Comparison of ENCODE assay signal across 11 mouse cellular contexts in the genomic region with DNA sequence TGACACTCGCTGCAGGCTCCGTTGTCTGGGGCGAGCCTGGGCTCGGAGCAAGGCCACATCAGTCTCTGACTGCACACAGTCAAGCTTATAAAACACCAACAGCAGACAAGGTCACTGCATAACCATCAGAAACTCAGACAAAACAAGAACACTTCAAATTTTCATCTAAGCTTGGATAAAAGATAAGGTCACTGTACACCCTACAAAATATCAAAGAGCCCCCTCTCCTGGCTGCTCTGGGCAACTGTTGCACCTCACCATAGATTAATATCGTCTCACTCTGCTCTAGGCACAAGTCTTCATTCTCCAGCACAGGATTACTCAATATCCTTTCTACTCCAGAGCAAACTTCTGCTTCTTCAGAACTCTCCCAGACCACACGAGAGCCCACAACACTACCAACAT.
DNase-seq lines count a peak whose midpoint lies in the region; ATAC-seq and TF ChIP-seq lines count a peak whose summit lies in the region.
"Had no signal": no experiment of that assay in that cellular context is flagged by ENCODE, and none has a peak within 500 bp of the region (broad histone marks: within the 10 kb centered on the region; RNA-seq: fewer than 3 reads in every experiment).

No protein-coding gene starts in this region.

- DNase-seq in kidney, postnatal 0 days (ENCODE audit: low spot score): no peak
- DNase-seq in kidney, postnatal 4 days: no peak
- peak; percentile 42 for DNase-seq in CD4-positive helper T cell, adult 2 months (ENCODE audit: low read depth, low spot score)
- DNase-seq in lung, postnatal 14 days: peak; percentile 44
- DNase-seq in retina, postnatal 1 day: no peak
- no peak for DNase-seq in MN1 (ENCODE audit: low spot score)
- DNase-seq: embryo, embryonic 11 days; thymus, postnatal 25 days had no signal

- H3K27me3 ChIP-seq in kidney, postnatal 0 days (ENCODE audit: insufficient read depth, low read length): no peaks in the 10 kb centered on the region
- H3K27me3 ChIP-seq: liver, embryonic 15.5 days had no signal

- H3K27ac ChIP-seq in kidney, postnatal 0 days: no peak overlapping the region
- H3K27ac ChIP-seq in bone marrow, adult 2 months (ENCODE audit: control insufficient read depth, insufficient read depth, low read depth, low read length, poor library complexity): peak overlapping the region; percentile 16; the same call in 1 of the 2 replicates

- 0 out of 2 replicates have a peak, but pooled peaks cover 15% of the 10 kb centered on the region for H3K36me3 ChIP-seq in kidney, postnatal 0 days (ENCODE audit: insufficient read depth, low read length)

- H3K4me1 ChIP-seq in kidney, postnatal 0 days (replicated peaks; ENCODE audit: insufficient read depth, low read length): 0 out of 2 replicates have a peak, but pooled peaks cover 5% of the 10 kb centered on the region
- H3K4me1 ChIP-seq in bone marrow, adult 2 months (ENCODE audit: control insufficient read depth, insufficient read depth, low read length): peaks cover 12% of the 10 kb centered on the region

- no peaks in the 10 kb centered on the region for H3K9me3 ChIP-seq in kidney, postnatal 0 days (replicated peaks; ENCODE audit: low read length)
- H3K9me3 ChIP-seq: liver, embryonic 15.5 days had no signal

- no peak overlapping the region for H3K4me2 ChIP-seq in kidney, postnatal 0 days (ENCODE audit: low read length)
- H3K4me2 ChIP-seq: liver, embryonic 15.5 days had no signal

- H3K9ac ChIP-seq in kidney, postnatal 0 days (ENCODE audit: low read depth, low read length): no peak overlapping the region
- H3K9ac ChIP-seq: liver, embryonic 15.5 days had no signal

- ATAC-seq in kidney, postnatal 0 days (replicated peaks; ENCODE audit: low FRiP score, low read depth): no peak
- ATAC-seq: forebrain, embryonic 16.5 days had no signal

- no peak for TF ChIP-seq POLR2A in bone marrow, adult 2 months (IDR thresholded peaks at IDR 0.05; ENCODE audit: borderline replicate concordance, control insufficient read depth, low read depth, low read length)

- TF ChIP-seq CTCF in kidney, postnatal 0 days (IDR thresholded peaks at IDR 0.05; ENCODE audit: low read depth): peak; percentile 32; the same call in 1 of the 2 replicates
- no peak for TF ChIP-seq CTCF in bone marrow, adult 2 months (IDR thresholded peaks at IDR 0.05; ENCODE audit: control insufficient read depth, insufficient read depth, low read length)

- WGBS in kidney, postnatal 0 days: 70% methylated on average over 6 of the region's 6 CpGs
- 59% methylated on average over 6 of the region's 6 CpGs for WGBS in bone marrow, adult 2 months

- no peak overlapping the region for H3K4me3 ChIP-seq in kidney, postnatal 0 days (replicated peaks; ENCODE audit: low read depth, low read length)
- H3K4me3 ChIP-seq in bone marrow, adult 2 months (replicated peaks; ENCODE audit: control insufficient read depth, low read depth, low read length): no peak overlapping the region
- H3K4me3 ChIP-seq: liver, embryonic 15.5 days had no signal

Comparison
In these comparisons a context has a peak if more than half of its experiments do, and no peak if none do; other contexts are left out.
1. DNase-seq: peak in CD4-positive helper T cell, adult 2 months (single experiment) and lung, postnatal 14 days (single experiment); none in kidney, postnatal 0 days (single experiment), kidney, postnatal 4 days (0 of 2), retina, postnatal 1 day (single experiment) and MN1 (single experiment).